Mouse (Mus musculus) forebrain, embryonic 14.5 days (tissue): ENCODE results near the gene Ntm. TPM values are rescaled to one million over a fixed set of nuclear protein-coding genes. Genes with fewer than 3 reads are reported as not detected.
A peak's percentile ranks its signal among the peaks of the same experiment; 100 is the strongest.

Source experiments
- ATAC-seq: fragments of 200-750 bp; cut with Nextera tagmentation; 2 replicates; pipeline ENCODE4 v1.8.0; 2017; ENCODE audit warnings: mild to moderate bottlenecking, moderate library complexity
- DNase-seq: peaks from one replicate; pipeline ENCODE4 v3.0.0-alpha.2; 2015; ENCODE audit warnings: low spot score
- H3K27ac ChIP-seq: fragments of 300-500 bp; sonication (generic); 2 replicates; pipeline ENCODE4 v1.5.1; 2014; ENCODE audit warnings: low read depth, mild to moderate bottlenecking, control low read depth, low read length, moderate library complexity
- H3K27me3 ChIP-seq: fragments of 300-500 bp; sonication (generic); replicated peaks from 2 replicates; pipeline ENCODE4 v1.6.1; 2014; ENCODE audit warnings: low read length, control low read depth, mixed read lengths; ENCODE audit not compliant: control insufficient read depth, insufficient read depth
- H3K36me3 ChIP-seq: fragments of 300-500 bp; sonication (generic); 2 replicates; pipeline ENCODE4 v1.6.1; 2014; ENCODE audit warnings: low read length, control low read depth; ENCODE audit not compliant: control insufficient read depth, insufficient read depth
- H3K4me1 ChIP-seq: fragments of 300-500 bp; sonication (generic); 2 replicates; pipeline ENCODE4 v1.6.1; 2014; ENCODE audit warnings: antibody characterized with exemption, low read length, control low read depth; ENCODE audit not compliant: control insufficient read depth, insufficient read depth
- H3K4me2 ChIP-seq: fragments of 300-500 bp; sonication (generic); 2 replicates; pipeline ENCODE4 v1.6.1; 2014; ENCODE audit warnings: mild to moderate bottlenecking, control low read depth, low read length
- H3K4me3 ChIP-seq: fragments of 300-500 bp; sonication (generic); 2 replicates; pipeline ENCODE4 v1.5.1; 2014; ENCODE audit warnings: low read depth, low read length, control low read depth
- H3K9ac ChIP-seq: fragments of 300-500 bp; sonication (generic); 2 replicates; pipeline ENCODE4 v1.6.1; 2014; ENCODE audit warnings: mild to moderate bottlenecking, low read length, control low read depth, moderate library complexity
- H3K9me3 ChIP-seq: fragments of 300-500 bp; sonication (generic); replicated peaks from 2 replicates; pipeline ENCODE4 v1.6.1; 2016; ENCODE audit warnings: low read length, control low read depth, mixed read lengths; ENCODE audit not compliant: control insufficient read depth
- WGBS: fragments of 180-500 bp; shearing (Covaris S2); extraction: QIAGEN DNeasy Blood & Tissue Kit; methylation state at CpG from one replicate; pipeline ENCODE4 v1.1.7; 2014; 5-methylcytosine and 5-hydroxymethylcytosine counted together
- polyA plus RNA-seq: library from polyadenylated mRNA; unstranded; fragments of >200 nt; fragmentation: Nextera tagmentation; extraction: Ambion mirVana; gene quantifications from 2 replicates; pipeline ENCODE4 v1.2.1, GENCODE M21; 2014

Gene Ntm
- 72.9 and 99.0 TPM in 2 replicates for polyA plus RNA-seq

DNA sequence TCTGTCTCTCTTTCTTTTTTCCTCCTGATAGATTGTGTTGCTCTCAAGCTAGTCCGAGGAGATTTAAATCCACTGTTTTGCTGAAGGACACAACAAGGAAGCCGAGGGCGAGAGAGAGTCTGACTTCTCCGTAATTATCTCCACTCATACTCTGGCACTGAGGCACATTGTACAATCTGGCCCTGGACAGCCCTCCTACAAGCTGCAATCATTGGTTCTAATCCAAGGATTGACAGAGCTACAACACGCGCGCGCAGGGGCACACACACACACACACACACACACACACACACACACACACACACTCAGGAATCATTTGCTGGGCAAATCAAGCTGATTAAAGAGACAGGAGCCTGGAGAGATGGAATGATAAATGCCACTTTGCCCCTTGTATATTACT lies at the start of gene Ntm:
Gene Ntm (minus strand): TSS at position 164 of the 400 bp plus-strand sequence.
- Histone ChIP-seq H3K9ac (peak within 1 kb of the TSS; percentile 70), H3K27ac (peak within 1 kb of the TSS; percentile 72), H3K4me2 (peak within 1 kb of the TSS; percentile 84), H3K27me3 (0 out of 2 replicates have a peak, but pooled peaks cover 2% of the 10 kb centered on the region), H3K36me3 (no peaks in the 10 kb centered on the region), H3K4me3 (peak within 1 kb of the TSS; percentile 50), H3K4me1 (peaks cover 4% of the 10 kb centered on the region; the same call in 1 of the 2 replicates), H3K9me3 (no peaks in the 10 kb centered on the region)
- DNase-seq: peak; percentile 89
- ATAC-seq: peak; percentile 83
- WGBS: 1% methylated on average over 8 of the region's 8 CpGs

DNA sequence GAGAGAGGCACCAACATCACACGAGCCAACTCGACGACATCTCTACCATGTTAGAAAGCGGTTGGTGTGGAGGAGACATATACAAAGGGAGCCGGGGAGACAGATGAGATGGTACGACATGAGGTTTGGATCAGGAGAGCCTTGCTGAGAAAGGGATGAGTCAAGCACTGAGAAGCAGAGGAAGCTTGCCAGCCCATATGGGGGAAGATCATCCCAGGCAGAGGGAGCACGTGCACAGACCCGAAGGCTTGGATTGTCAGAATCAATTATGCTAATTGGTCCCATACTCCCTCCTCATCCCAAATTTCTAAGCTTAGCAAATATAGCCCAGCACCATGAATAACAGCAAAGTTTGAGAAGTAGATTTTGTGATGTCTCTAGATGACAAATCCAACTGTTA lies 42.8 kb upstream of the Ntm start:
- Histone ChIP-seq H3K9ac (no peak overlapping the region), H3K4me2 (no peak overlapping the region), H3K36me3 (no peaks in the 10 kb centered on the region), H3K4me3 (no peak overlapping the region), H3K27me3 (no peaks in the 10 kb centered on the region), H3K9me3 (no peaks in the 10 kb centered on the region), H3K27ac (no peak overlapping the region), H3K4me1 (no peaks in the 10 kb centered on the region)
- WGBS: 81% methylated on average over 8 of the region's 8 CpGs
- peak; percentile 12 for DNase-seq
- ATAC-seq: no peak

DNA sequence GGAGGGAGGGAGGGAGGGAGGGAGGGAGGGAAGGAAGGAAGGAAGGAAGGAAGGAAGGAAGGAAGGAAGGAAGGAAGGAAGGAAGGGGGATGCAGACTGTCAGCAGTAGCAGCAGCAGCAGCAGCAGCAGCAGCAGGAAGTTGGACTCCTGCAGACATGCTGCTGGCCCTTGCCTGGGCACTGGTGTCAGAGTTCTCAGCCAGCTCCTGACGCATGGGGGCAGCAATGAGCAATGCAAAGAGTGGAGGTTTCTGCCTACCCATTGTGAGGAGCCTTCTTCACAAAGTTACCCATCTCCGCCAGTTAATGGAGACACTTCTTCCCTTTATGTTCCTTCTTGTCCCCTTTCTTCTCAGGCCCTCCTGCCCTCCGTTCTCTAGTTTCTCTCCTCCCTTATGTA lies 40.7 kb upstream of the Ntm start:
- no peak overlapping the region for H3K27ac ChIP-seq
- no peaks in the 10 kb centered on the region for H3K4me1 ChIP-seq
- no peaks in the 10 kb centered on the region for H3K36me3 ChIP-seq
- H3K4me3 ChIP-seq: no peak overlapping the region
- H3K27me3 ChIP-seq: no peaks in the 10 kb centered on the region
- ATAC-seq: no peak
- H3K9ac ChIP-seq: no peak overlapping the region
- WGBS: 20% methylated on average over 3 of the region's 3 CpGs
- no peak overlapping the region for H3K4me2 ChIP-seq
- peak; percentile 76 for DNase-seq
- H3K9me3 ChIP-seq: no peaks in the 10 kb centered on the region

DNA sequence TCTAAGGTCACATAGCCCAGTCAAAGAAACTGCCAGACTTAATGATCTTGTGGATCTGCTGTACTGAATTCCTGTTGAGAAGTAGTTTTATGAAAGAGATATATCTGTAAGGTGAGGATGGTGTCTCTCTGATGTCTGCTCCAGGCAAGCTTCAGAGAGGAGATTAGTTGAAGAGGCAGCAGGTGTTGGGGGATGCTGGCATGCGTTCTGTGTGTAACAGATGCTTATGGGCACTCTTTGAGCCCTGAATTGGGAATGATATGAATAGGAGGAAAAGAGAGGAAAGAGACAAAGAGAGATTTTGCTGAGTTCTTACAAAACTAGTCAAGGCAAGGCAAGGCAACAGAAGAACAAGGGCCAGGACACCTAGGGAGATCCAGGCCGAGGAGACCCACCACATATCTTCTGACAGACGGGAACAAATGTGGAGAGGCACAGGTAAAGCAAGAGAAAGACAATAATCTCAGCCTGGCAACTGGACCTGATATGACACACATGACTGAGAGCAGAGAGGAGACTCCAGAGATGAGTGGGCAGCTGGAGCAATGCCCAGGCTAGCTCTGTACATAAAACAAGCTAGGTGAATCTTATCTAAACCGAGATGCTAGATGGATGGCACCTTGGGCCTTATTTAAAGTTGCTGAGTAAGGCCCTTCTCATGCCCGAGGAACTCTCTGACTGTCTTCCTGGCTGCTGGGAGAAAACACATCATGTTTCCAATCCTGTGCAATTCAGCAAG lies 18.4 kb upstream of the Ntm start:
- no peak for ATAC-seq
- no peak overlapping the region for H3K27ac ChIP-seq
- H3K27me3 ChIP-seq: no peaks in the 10 kb centered on the region
- no peak for DNase-seq
- H3K4me2 ChIP-seq: no peak overlapping the region
- 82% methylated on average over 5 of the region's 5 CpGs for WGBS
- no peaks in the 10 kb centered on the region for H3K4me1 ChIP-seq
- H3K36me3 ChIP-seq: no peaks in the 10 kb centered on the region
- H3K9ac ChIP-seq: no peak overlapping the region
- no peak overlapping the region for H3K4me3 ChIP-seq
- no peaks in the 10 kb centered on the region for H3K9me3 ChIP-seq

DNA sequence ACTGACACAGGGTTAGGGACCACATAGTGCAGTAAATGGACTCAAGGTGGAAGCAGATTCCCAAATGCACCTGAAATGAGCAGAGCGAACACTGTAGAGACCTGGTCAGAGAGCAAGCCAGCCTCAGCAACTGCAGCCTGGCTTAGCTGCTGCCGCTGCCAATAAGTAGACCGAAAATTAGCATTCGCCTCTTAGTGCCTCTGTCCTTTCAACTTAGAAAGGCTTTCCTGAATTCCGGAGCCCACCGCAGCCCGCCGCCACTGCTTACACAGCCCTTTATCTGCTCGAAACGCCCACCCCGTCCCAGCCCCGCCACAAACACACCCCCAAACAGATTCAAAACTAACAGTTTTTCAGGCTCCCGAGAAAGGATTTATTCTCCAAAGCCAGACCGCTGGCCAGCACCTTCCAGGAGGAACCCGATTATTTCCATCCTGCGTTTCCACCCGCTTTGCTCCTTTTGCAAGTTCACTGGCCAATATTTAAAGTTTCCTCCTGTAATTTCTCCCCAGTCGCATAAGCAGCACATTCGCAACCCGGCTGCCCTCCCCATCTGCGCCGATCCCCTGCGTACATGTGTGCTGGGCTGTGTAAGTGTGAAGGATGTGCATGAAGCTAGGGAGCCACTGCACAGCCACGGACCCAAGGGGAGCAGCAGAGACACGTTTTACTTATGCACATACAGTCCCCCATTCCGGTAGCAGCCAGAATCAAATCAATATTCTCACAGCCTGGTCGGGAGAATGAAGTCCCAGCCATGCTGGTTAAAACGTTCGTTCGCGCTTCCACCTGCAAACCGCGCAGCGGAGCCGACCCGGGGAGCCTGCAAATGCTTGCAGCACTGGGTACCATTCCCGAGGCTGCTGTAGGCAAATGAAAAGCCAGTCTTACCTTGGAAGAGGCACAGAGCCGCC lies 730 bp downstream of the Ntm start:
- peak; percentile 76 for ATAC-seq
- H3K27ac ChIP-seq: peak overlapping the region; percentile 72
- under 1% methylated on average over 38 of the region's 38 CpGs for WGBS

DNA sequence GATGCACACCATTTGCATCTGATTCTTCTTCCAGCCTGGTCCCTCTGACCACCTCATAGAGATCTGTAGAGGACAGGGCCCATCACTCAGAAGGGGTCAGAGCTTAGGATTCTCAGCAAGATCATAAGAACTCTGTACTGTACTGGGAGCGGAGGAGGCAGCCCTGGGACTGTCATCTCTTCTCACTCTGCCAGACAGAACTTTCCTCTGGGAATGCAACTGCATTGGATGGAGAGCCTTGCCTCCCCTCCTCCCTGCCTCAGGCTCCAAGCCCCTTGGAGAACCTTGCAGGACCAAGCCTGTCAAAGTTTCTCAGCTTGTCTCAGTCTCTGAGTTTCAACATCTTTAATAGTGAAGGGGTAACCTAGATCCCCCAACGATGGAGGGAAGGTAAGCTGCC lies 1.4 kb downstream of the Ntm start:
- peak overlapping the region; percentile 84 for H3K4me2 ChIP-seq
- H3K9ac ChIP-seq: peak overlapping the region; percentile 70
- peaks cover 6% of the 10 kb centered on the region; the same call in 1 of the 2 replicates for H3K4me1 ChIP-seq
- WGBS: 29% methylated on average over 2 of the region's 2 CpGs
- DNase-seq (no peak), ATAC-seq (no peak)
- no peak overlapping the region for H3K27ac ChIP-seq
- peak overlapping the region; percentile 50 for H3K4me3 ChIP-seq
- H3K27me3 ChIP-seq: 0 out of 2 replicates have a peak, but pooled peaks cover 2% of the 10 kb centered on the region
- H3K9me3 ChIP-seq: no peaks in the 10 kb centered on the region
- no peaks in the 10 kb centered on the region for H3K36me3 ChIP-seq

More for the DNA sequence above, 730 bp downstream of the Ntm start:
- peak; percentile 67 for DNase-seq
- Histone ChIP-seq H3K9ac (peak overlapping the region; percentile 70), H3K4me2 (peak overlapping the region; percentile 84), H3K36me3 (no peaks in the 10 kb centered on the region), H3K9me3 (no peaks in the 10 kb centered on the region), H3K4me1 (peaks cover 4% of the 10 kb centered on the region; the same call in 1 of the 2 replicates), H3K4me3 (peak overlapping the region; percentile 50), H3K27me3 (0 out of 2 replicates have a peak, but pooled peaks cover 2% of the 10 kb centered on the region)

DNA sequence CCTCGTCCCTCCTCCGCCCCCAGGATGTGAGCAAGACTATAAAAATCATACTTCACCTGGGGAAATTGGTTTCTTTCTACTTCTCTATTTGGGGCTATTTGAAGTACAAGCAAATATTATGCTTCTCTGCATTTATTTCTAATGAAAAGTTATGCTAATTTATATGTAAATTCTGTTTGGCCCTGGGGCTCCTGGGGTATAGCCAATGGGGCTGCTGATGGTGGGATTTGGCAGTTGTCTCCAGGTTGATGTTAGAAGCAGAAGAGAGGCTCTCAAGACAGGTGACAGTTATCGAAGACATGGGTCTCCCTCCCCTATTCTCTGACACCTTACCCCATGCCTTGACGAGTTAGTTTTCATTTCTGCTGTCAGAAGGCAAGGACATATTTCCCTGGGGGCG lies 2.2 kb downstream of the Ntm start:
- ATAC-seq (no peak), DNase-seq (no peak)
- Histone ChIP-seq H3K27ac (no peak overlapping the region), H3K9me3 (no peaks in the 10 kb centered on the region), H3K27me3 (0 out of 2 replicates have a peak, but pooled peaks cover 2% of the 10 kb centered on the region), H3K4me3 (no peak overlapping the region), H3K36me3 (no peaks in the 10 kb centered on the region), H3K4me2 (peak overlapping the region; percentile 84), H3K4me1 (peaks cover 6% of the 10 kb centered on the region; the same call in 1 of the 2 replicates), H3K9ac (no peak overlapping the region; the same call in 1 of the 2 replicates)
- WGBS: 77% methylated on average over 5 of the region's 5 CpGs

DNA sequence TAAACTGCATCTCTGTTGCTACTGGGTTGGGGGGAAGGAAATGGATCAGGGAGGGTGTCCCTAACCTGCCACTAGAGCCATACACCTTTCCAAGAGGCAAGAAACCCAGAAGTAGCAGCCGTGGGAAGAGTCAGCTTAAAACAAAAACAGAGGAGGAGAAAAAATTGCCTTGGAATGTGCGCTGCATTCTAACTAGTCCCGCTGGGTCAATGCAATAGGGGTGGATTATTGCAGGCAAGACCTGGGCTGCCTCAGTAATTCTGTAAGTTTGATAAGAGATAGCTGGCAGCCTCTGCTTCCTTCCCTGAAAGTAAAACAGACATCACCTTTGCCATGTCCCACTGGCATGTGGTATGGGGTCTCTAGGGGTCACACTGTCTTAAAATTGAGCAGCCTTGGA lies 2.7 kb downstream of the Ntm start:
- Histone ChIP-seq H3K4me1 (peaks cover 6% of the 10 kb centered on the region; the same call in 1 of the 2 replicates), H3K27ac (no peak overlapping the region), H3K4me3 (no peak overlapping the region), H3K36me3 (no peaks in the 10 kb centered on the region), H3K9ac (no peak overlapping the region), H3K4me2 (peak overlapping the region; percentile 84), H3K27me3 (0 out of 2 replicates have a peak, but pooled peaks cover 2% of the 10 kb centered on the region), H3K9me3 (no peaks in the 10 kb centered on the region)
- WGBS: 23% methylated on average over 3 of the region's 3 CpGs
- ATAC-seq (no peak), DNase-seq (no peak)
